Mouse (Mus musculus) urinary bladder, postnatal 14 days (tissue): Measurements from ENCODE around the gene Rasa3.
A peak's percentile ranks its signal among the peaks of the same experiment; 100 is the strongest.

Experiments used
- DNase-seq: peaks from one replicate; pipeline ENCODE4 v3.0.0; 2021; ENCODE audit warnings: low spot score

Gene Rasa3

GRCm38 (mm10) chr8:13685674-13686314, 8.4 kb upstream of the Rasa3 start:
- no peak for DNase-seq

DNA sequence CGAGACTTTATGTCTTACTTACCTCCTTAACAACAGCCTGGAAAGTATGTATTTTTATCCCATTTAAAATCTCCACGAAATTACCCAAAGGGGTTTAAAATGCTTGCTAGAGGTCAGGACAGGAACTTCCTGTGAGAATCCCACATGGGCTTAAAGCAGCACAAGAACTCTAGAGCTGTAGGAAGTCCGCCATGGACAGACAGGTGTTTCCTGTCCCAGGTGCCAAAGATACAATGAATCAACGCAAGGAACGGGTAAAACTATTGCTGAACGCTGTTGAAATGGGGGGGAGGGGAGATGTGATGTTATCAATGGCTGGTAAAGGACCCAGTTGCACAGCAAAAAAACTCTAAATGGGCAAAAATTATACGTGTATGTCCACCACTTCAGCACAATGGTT, 6.7 kb upstream of the Rasa3 start:
- no peak for DNase-seq

DNA sequence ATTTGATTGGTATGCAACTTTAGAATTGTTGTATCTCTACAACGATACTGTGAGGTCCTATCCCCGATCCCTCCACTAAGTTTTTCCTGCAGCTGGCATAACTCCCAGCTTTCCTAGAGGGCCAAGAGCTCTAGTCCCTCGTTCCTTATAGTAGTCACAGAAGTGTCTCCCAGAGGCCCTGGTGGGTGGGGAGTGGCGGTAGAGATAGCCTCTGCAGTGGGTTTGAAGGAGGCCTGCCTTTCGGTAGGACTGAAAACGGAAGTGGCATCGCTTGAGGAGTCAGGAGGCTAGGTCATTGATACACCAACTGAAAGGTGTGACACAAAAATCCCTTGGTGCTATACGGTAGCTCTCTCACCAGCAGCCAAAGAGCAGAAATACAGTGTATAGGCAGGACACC, 779 bp upstream of the Rasa3 start:
- DNase-seq = no peak

- DNase-seq = peak; percentile 57
Observed at GRCm38 (mm10) chr8:13676701-13677412, 546 bp downstream of the Rasa3 start.

DNA sequence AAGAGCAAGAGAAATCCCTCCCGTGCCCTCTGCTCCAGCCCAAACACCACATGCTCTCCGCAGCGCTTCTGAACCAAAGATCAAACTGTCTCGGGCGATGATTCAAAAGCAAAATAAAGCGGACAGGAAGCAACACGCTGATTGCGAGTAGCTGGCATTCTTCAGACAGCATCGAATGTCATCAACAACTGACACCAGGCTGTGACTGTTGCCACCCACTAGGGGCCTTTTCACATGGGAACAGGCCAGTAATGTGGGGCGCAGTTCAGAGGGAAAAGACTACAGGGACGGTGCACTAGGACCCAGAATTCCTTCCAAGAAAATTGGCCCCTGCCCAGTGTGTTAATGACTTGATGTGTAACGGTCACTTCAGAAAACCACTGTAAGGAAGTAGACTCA, 1.1 kb downstream of the Rasa3 start:
- peak; percentile 68 for DNase-seq

GRCm38 (mm10) chr8:13675524-13675923, 1.9 kb downstream of the Rasa3 start:
- no peak for DNase-seq

DNA sequence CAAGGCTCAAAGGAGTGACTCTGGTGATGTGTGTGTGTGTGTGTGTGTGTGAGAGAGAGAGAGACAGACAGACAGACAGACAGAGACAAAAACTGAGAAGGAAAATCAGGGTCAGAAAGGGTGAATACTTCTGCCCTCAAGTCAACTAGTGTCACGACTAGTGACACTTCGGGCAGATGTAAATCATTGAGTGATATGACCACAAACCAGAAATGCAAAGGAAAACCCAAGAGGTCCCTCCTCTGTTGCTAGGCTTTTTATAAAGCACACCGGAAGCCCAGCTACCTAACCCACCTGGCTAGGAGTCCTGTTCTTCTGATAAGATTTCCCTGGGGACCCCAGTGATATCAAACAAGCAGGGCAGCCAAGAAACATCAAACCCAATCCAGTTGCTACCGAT, 2.3 kb downstream of the Rasa3 start:
- no peak for DNase-seq

DNA sequence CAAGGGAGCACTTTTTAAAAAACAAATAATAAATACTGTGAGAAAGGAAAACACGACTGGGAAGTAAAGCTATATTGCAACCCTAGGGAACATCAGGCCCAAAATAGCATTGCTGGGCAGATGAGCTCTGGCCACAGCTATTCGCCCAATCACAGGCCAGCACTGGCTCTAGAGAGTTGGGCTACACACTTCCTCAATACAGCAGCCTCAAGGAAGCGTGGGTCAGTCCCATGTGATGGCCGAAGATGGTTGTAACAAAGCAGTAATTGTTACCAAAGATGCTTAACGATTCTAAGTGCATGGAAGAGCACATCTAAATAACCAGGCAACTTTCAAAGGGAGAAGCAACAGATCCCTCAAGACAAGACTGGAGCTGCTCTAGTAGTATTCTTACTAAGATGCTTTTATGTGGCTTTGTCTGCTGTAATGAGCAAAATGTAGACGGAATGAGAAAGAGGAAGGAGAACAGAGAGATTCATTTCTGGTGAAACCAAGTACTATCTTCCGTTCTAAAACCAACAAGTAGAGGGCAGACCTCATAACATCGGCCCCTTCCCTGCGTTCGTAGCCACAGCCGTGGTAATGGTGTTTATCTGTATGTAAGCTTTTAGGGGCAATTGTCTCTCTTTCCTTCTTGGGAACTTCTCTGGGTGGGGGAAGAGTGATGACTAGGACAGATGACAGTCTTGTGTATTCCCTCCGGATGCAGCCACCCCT, 3.0 kb downstream of the Rasa3 start:
- no peak for DNase-seq

- DNase-seq = peak; percentile 33
Observed at GRCm38 (mm10) chr8:13673215-13673614, 4.2 kb downstream of the Rasa3 start.

DNA sequence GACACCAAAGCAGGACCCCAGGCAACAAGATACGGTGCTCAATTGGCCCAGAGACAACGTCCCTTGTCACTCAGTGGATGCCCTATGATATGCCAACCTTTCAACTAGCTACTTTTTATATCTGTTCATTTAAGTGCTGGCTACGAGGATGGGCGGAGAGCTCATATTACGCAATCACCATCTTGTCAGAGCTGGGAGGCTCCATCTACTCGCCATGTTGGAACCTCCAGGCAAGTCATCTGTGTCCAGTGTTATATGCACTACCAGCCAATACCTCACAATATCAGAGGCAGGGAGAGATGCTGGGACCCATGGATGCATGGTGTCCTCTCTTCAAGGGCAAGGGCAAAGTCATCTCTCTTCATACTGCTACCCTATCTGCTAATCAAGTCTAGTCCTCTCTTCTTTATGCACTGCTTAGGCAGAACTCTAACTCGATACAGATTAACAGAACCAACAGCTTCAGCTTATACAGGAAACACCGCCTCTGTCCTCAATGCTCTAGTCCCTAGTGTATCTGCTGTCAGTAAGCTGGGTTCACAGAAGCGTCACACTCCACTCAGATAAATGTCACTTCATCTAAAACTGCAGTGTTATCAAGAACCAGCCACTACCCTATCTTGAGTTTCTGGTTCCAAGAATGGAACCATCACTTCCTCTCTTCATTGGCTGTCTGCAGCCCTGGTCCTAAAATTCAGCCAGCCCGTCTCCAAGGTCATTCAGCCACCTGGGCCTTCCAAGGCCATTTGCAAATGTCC, 6.0 kb downstream of the Rasa3 start:
- DNase-seq = no peak

GRCm38 (mm10) chr8:13670011-13670471, 7.4 kb downstream of the Rasa3 start:
- no peak for DNase-seq

DNA sequence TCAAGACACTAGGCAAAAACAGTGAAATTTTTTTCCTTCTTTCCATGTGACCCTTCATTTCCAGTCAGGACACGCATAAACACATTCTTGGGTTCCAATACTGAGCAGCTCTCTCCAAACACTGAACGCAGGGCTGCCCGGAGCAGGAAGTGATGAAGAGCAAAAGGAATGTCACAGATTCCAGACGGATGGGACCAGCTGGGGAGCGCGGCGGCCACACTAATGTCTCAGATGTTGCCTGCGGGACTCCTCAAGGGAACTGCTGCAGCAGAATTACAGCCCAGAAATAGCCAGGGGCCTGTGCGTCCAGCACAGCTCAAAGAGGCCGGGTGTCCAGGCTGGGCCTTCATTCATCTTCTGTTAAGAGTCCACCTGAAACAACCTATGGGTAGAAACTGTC, 9.0 kb downstream of the Rasa3 start:
- peak; percentile 68 for DNase-seq

DNA sequence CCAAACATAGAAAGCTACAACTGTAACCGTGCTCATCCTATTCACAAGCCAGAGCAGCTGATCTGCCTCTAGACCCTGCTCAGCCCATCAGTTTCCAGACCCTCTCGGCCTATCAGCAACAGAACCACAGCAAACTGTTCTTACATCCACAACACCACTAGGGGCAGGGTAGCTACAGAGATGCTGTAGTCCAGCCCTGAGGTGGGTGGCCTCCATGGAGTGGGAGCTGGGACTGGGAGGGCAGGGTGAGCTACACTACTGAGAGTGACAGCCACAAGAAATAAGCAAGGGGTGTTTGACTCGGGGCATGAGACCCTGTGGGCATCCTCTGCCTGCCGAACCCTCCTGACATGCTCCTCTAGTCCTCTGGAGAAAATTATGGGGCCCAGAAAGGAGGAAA, 9.5 kb downstream of the Rasa3 start:
- DNase-seq = no peak

- DNase-seq = no peak
Observed at GRCm38 (mm10) chr8:13665944-13666343, 11.5 kb downstream of the Rasa3 start.

- DNase-seq = no peak
Observed at GRCm38 (mm10) chr8:13665538-13665937, 11.9 kb downstream of the Rasa3 start.

DNA sequence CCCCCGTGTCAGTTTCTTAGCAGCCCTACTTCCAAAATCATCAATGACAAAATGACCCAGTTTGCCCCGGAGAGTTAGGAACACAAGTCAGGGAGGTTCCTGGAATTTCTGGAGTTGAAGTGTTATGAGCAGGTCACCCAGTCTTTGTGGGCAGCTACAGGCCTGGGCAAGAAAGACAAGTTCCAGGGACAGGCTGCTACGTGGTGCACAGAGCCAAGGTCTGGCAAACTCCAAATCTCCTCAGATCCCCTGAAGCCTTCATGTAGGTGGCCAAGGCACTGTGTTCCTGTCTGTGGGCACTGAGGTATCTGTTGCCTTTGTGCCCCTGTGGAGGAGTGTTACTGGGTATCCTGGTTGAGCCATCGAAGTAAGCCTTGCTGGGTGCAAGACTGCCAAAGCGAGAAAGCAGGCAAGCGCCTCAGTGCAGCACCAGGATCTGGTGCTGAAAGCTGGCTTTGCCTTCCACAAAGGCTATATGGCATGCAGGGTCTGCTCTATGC, 12.6 kb downstream of the Rasa3 start:
- peak; percentile 39 for DNase-seq

DNA sequence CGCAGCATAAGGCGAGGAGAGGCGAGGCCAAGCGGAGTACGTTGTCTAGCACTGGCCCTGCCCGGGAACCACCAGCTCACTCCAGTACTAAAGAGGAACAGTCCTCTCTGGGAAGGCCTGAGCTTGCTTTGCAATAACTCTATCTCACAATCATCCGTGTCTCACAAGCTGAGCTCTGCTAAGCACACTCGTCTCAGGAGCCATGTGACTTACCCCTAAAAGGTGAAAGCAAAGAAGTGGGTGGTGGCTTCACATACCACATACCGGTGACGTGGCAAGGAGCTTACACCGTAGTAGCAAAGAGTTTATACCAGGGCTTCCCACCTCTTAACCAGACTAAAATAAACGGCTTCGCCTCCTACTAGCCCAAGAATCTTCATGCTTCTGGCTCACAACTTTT, 17.1 kb downstream of the Rasa3 start:
- DNase-seq = no peak

GRCm38 (mm10) chr8:13657479-13657878, 19.9 kb downstream of the Rasa3 start:
- DNase-seq = no peak

DNA sequence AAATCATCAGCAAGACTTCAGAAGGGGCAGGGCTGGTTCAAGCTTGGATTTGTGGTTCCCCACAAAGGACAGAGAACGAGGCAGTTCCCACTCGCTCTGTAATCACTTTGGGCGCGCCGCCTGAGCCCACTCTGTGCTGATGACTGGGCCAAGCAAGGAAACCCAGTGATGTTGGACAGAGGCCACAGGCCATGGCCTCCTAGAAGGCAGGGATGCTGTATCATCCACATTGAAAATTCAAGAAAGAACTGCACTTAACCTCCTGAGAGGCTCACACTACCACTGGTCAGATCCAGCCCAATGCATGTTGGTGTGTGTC, 22.4 kb downstream of the Rasa3 start:
- no peak for DNase-seq

GRCm38 (mm10) chr8:13654350-13655032, 22.9 kb downstream of the Rasa3 start:
- no peak for DNase-seq

DNA sequence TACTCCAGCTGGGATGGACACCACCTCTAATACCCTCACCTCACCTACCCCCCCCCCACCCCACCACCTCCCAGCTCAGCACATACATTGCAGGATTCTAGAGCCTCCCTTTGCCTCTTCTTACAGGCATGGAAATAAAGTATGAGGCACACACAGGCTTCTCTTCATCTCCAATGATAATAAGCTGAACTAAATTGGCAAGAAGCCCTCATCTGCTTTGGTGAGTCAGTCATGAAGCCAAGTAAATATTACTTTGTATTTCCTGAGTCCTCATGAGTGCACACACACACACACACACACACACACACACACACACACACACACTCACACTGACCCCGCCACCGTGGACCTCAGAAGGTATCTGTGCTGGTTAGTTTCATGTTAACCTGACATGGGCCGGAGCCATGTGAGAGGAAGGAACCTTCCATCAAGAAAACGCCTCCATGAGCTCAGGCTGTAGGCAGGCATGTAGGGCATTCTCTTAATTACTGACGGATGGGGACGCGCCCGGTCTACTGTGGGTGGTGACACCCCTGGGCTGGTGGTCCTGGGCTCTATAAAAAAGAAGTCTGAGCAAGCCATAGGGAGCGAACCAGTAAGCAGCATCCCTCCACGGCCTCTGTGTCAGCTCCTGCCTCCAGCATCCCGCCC, 26.7 kb downstream of the Rasa3 start:
- no peak for DNase-seq
